Mouse (Mus musculus): ENCODE measurements at regions not wholly inside any gene's neighbourhood (a gene's known extent, or its start where the extent isn't known, plus 50 kb on each side); places are given as distances from the start of the nearest gene placed in this dataset.

- H3K27ac ChIP-seq (ENCODE audit: low read length), result no peak overlapping the region
- peaks cover 11% of the 10 kb centered on the region for H3K4me1 ChIP-seq (ENCODE audit: insufficient read depth, low read length)
- H3K9me3 ChIP-seq (ENCODE audit: low read length), result no peaks in the 10 kb centered on the region
- H3K36me3 ChIP-seq (ENCODE audit: insufficient read depth, low read length), result no peaks in the 10 kb centered on the region
- H3K4me3 ChIP-seq (ENCODE audit: low read length), result no peak overlapping the region
- WGBS, result 86% methylated on average over 4 of the region's 4 CpGs
- H3K27me3 ChIP-seq (ENCODE audit: insufficient read depth, low read length), result no peaks in the 10 kb centered on the region
- H3K9ac ChIP-seq (replicated peaks; ENCODE audit: low read length), result no peak overlapping the region
- no peak overlapping the region for H3K4me2 ChIP-seq (replicated peaks; ENCODE audit: low read depth, low read length)
- ATAC-seq (ENCODE audit: low FRiP score, low TSS enrichment), result no peak
Measured at GRCm38 (mm10) chr11:20937942-20938341, 107.1 kb upstream of the Lgalsl start.

GRCm38 (mm10) chr11:20939644-20940043, 108.8 kb upstream of the Lgalsl start:
- Histone ChIP-seq H3K4me3 (ENCODE audit: low read length) (no peak overlapping the region), H3K27ac (ENCODE audit: low read length) (no peak overlapping the region), H3K4me2 (replicated peaks; ENCODE audit: low read depth, low read length) (no peak overlapping the region), H3K27me3 (ENCODE audit: insufficient read depth, low read length) (no peaks in the 10 kb centered on the region), H3K4me1 (ENCODE audit: insufficient read depth, low read length) (peaks cover 6% of the 10 kb centered on the region), H3K9me3 (ENCODE audit: low read length) (no peaks in the 10 kb centered on the region), H3K9ac (replicated peaks; ENCODE audit: low read length) (no peak overlapping the region), H3K36me3 (ENCODE audit: insufficient read depth, low read length) (no peaks in the 10 kb centered on the region)
- no peak for ATAC-seq (ENCODE audit: low FRiP score, low TSS enrichment)
- WGBS, result 77% methylated on average over 4 of the region's 4 CpGs

- H3K27me3 ChIP-seq (ENCODE audit: insufficient read depth, low read length), result no peaks in the 10 kb centered on the region
- no peak overlapping the region for H3K4me2 ChIP-seq (replicated peaks; ENCODE audit: low read depth, low read length)
- H3K9me3 ChIP-seq (ENCODE audit: low read length), result no peaks in the 10 kb centered on the region
- ATAC-seq (ENCODE audit: low FRiP score, low TSS enrichment), result no peak
- no peak overlapping the region for H3K27ac ChIP-seq (ENCODE audit: low read length)
- H3K4me1 ChIP-seq (ENCODE audit: insufficient read depth, low read length), result no peaks in the 10 kb centered on the region
- no peak overlapping the region for H3K9ac ChIP-seq (replicated peaks; ENCODE audit: low read length)
- H3K36me3 ChIP-seq (ENCODE audit: insufficient read depth, low read length), result no peaks in the 10 kb centered on the region
- no peak overlapping the region for H3K4me3 ChIP-seq (ENCODE audit: low read length)
- WGBS, result 67% methylated on average over 4 of the region's 4 CpGs
Measured at GRCm38 (mm10) chr11:20941546-20941945, 110.7 kb upstream of the Lgalsl start.

GRCm38 (mm10) chr11:20955561-20955960, 124.7 kb upstream of the Lgalsl start:
- H3K9ac ChIP-seq (replicated peaks; ENCODE audit: low read length), result no peak overlapping the region
- no peaks in the 10 kb centered on the region for H3K9me3 ChIP-seq (ENCODE audit: low read length)
- ATAC-seq (ENCODE audit: low FRiP score, low TSS enrichment), result no peak
- no peak overlapping the region for H3K4me3 ChIP-seq (ENCODE audit: low read length)
- no peaks in the 10 kb centered on the region for H3K36me3 ChIP-seq (ENCODE audit: insufficient read depth, low read length)
- peaks cover 32% of the 10 kb centered on the region for H3K4me1 ChIP-seq (ENCODE audit: insufficient read depth, low read length)
- peak overlapping the region; percentile 29; the same call in 1 of the 2 replicates for H3K27ac ChIP-seq (ENCODE audit: low read length)
- WGBS, result 54% methylated on average over 8 of the region's 8 CpGs
- no peak overlapping the region for H3K4me2 ChIP-seq (replicated peaks; ENCODE audit: low read depth, low read length)
- H3K27me3 ChIP-seq (ENCODE audit: insufficient read depth, low read length), result no peaks in the 10 kb centered on the region

GRCm38 (mm10) chr11:20957766-20958165, 126.9 kb upstream of the Lgalsl start:
- H3K9me3 ChIP-seq (ENCODE audit: low read length), result no peaks in the 10 kb centered on the region
- no peak overlapping the region for H3K4me3 ChIP-seq (ENCODE audit: low read length)
- peak overlapping the region; percentile 76 for H3K27ac ChIP-seq (ENCODE audit: low read length)
- H3K36me3 ChIP-seq (ENCODE audit: insufficient read depth, low read length), result no peaks in the 10 kb centered on the region
- peaks cover 32% of the 10 kb centered on the region for H3K4me1 ChIP-seq (ENCODE audit: insufficient read depth, low read length)
- peak; percentile 40; the same call in 1 of the 2 replicates for ATAC-seq (ENCODE audit: low FRiP score, low TSS enrichment)
- H3K4me2 ChIP-seq (replicated peaks; ENCODE audit: low read depth, low read length), result no peak overlapping the region
- 27% methylated on average over 2 of the region's 2 CpGs for WGBS
- H3K9ac ChIP-seq (replicated peaks; ENCODE audit: low read length), result no peak overlapping the region
- H3K27me3 ChIP-seq (ENCODE audit: insufficient read depth, low read length), result no peaks in the 10 kb centered on the region

- no peaks in the 10 kb centered on the region for H3K9me3 ChIP-seq (ENCODE audit: low read length)
- no peaks in the 10 kb centered on the region for H3K27me3 ChIP-seq (ENCODE audit: insufficient read depth, low read length)
- H3K4me2 ChIP-seq (replicated peaks; ENCODE audit: low read depth, low read length), result no peak overlapping the region
- WGBS, result 3% methylated on average over 5 of the region's 5 CpGs
- H3K36me3 ChIP-seq (ENCODE audit: insufficient read depth, low read length), result no peaks in the 10 kb centered on the region
- H3K9ac ChIP-seq (replicated peaks; ENCODE audit: low read length), result no peak overlapping the region
- no peak overlapping the region for H3K4me3 ChIP-seq (ENCODE audit: low read length)
- peaks cover 32% of the 10 kb centered on the region for H3K4me1 ChIP-seq (ENCODE audit: insufficient read depth, low read length)
- H3K27ac ChIP-seq (ENCODE audit: low read length), result peak overlapping the region; percentile 76
- ATAC-seq (ENCODE audit: low FRiP score, low TSS enrichment), result peak; percentile 64; the same call in 1 of the 2 replicates
Measured at GRCm38 (mm10) chr11:20958233-20958632, 127.4 kb upstream of the Lgalsl start.

GRCm38 (mm10) chr11:20960066-20960465, 129.2 kb upstream of the Lgalsl start:
- no peaks in the 10 kb centered on the region for H3K27me3 ChIP-seq (ENCODE audit: insufficient read depth, low read length)
- no peak overlapping the region for H3K27ac ChIP-seq (ENCODE audit: low read length)
- no peak overlapping the region for H3K4me3 ChIP-seq (ENCODE audit: low read length)
- 46% methylated on average over 2 of the region's 2 CpGs for WGBS
- H3K9me3 ChIP-seq (ENCODE audit: low read length), result no peaks in the 10 kb centered on the region
- H3K9ac ChIP-seq (replicated peaks; ENCODE audit: low read length), result no peak overlapping the region
- no peak for ATAC-seq (ENCODE audit: low FRiP score, low TSS enrichment)
- H3K36me3 ChIP-seq (ENCODE audit: insufficient read depth, low read length), result no peaks in the 10 kb centered on the region
- peaks cover 31% of the 10 kb centered on the region for H3K4me1 ChIP-seq (ENCODE audit: insufficient read depth, low read length)
- no peak overlapping the region for H3K4me2 ChIP-seq (replicated peaks; ENCODE audit: low read depth, low read length)

- Histone ChIP-seq H3K36me3 (ENCODE audit: insufficient read depth, low read length) (no peaks in the 10 kb centered on the region), H3K9me3 (ENCODE audit: low read length) (no peaks in the 10 kb centered on the region), H3K4me1 (ENCODE audit: insufficient read depth, low read length) (peaks cover 24% of the 10 kb centered on the region), H3K4me2 (replicated peaks; ENCODE audit: low read depth, low read length) (no peak overlapping the region), H3K27ac (ENCODE audit: low read length) (no peak overlapping the region), H3K4me3 (ENCODE audit: low read length) (no peak overlapping the region), H3K27me3 (ENCODE audit: insufficient read depth, low read length) (no peaks in the 10 kb centered on the region), H3K9ac (replicated peaks; ENCODE audit: low read length) (no peak overlapping the region)
- WGBS, result 32% methylated on average over 5 of the region's 5 CpGs
- ATAC-seq (ENCODE audit: low FRiP score, low TSS enrichment), result no peak
Measured at GRCm38 (mm10) chr11:20960750-20961149, 129.9 kb upstream of the Lgalsl start.

GRCm38 (mm10) chr11:20961626-20962025, 129.5 kb upstream of the Peli1 start:
- 75% methylated on average over 2 of the region's 2 CpGs for WGBS
- H3K4me2 ChIP-seq (replicated peaks; ENCODE audit: low read depth, low read length), result no peak overlapping the region
- H3K27me3 ChIP-seq (ENCODE audit: insufficient read depth, low read length), result no peaks in the 10 kb centered on the region
- H3K9ac ChIP-seq (replicated peaks; ENCODE audit: low read length), result no peak overlapping the region
- no peak overlapping the region for H3K4me3 ChIP-seq (ENCODE audit: low read length)
- ATAC-seq (ENCODE audit: low FRiP score, low TSS enrichment), result no peak
- H3K4me1 ChIP-seq (ENCODE audit: insufficient read depth, low read length), result peaks cover 22% of the 10 kb centered on the region
- no peaks in the 10 kb centered on the region for H3K36me3 ChIP-seq (ENCODE audit: insufficient read depth, low read length)
- no peaks in the 10 kb centered on the region for H3K9me3 ChIP-seq (ENCODE audit: low read length)
- no peak overlapping the region for H3K27ac ChIP-seq (ENCODE audit: low read length)

GRCm38 (mm10) chr11:20965575-20966239, 125.4 kb upstream of the Peli1 start:
- Histone ChIP-seq H3K4me3 (ENCODE audit: low read length) (no peak overlapping the region), H3K27me3 (ENCODE audit: insufficient read depth, low read length) (no peaks in the 10 kb centered on the region), H3K27ac (ENCODE audit: low read length) (no peak overlapping the region), H3K9me3 (ENCODE audit: low read length) (no peaks in the 10 kb centered on the region), H3K9ac (replicated peaks; ENCODE audit: low read length) (no peak overlapping the region), H3K4me1 (ENCODE audit: insufficient read depth, low read length) (no peaks in the 10 kb centered on the region), H3K36me3 (ENCODE audit: insufficient read depth, low read length) (no peaks in the 10 kb centered on the region), H3K4me2 (replicated peaks; ENCODE audit: low read depth, low read length) (no peak overlapping the region)
- ATAC-seq (ENCODE audit: low FRiP score, low TSS enrichment), result no peak
- 86% methylated on average over 8 of the region's 8 CpGs for WGBS
